Mouse (Mus musculus) spleen, postnatal 36 days (tissue): ENCODE measurements at regions not wholly inside any gene's neighbourhood (a gene's known extent, or its start where the extent isn't known, plus 50 kb on each side); places are given as distances from the start of the nearest gene placed in this dataset.
A peak's percentile ranks its signal among the peaks of the same experiment; 100 is the strongest.

Experiments used
- DNase-seq, 2 experiments: peaks; one replicate each; pipeline ENCODE4 v3.0.0; 2022; ENCODE audit warnings: low spot score in 2 of 2, mixed read lengths in 1 of 2

DNA sequence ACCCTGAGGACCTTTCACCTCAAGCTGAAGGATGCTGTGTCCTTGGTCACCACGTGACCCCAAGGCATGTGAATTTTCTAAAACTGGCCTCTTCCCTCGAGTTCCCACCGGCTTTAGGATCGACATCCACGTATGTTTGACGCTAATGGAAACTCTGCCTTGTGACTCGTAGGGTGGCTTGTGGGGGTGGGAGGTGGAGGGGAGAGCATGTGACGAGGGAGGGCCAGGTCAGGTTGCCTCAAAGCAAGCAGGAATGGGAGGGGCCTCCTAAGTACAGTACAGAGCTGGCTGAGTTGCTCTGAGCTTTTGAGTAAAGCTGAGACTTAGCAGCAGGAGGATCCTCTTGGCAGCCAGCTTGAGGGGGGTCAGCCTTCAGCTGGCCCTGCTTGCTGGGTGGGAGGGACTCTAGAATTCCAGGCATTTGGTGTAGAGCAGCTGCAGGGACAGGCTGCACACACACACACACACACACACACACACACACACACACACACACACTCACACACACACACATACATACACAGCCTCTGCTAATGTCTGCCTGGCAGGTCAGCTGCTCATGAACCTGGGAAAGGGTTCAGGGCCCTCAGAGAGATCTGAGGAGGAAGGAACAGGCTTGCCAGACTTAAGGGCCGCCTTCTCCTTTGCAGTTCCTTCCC lies 78.5 kb downstream of the Sik1 start:
- DNase-seq = no peak

DNA sequence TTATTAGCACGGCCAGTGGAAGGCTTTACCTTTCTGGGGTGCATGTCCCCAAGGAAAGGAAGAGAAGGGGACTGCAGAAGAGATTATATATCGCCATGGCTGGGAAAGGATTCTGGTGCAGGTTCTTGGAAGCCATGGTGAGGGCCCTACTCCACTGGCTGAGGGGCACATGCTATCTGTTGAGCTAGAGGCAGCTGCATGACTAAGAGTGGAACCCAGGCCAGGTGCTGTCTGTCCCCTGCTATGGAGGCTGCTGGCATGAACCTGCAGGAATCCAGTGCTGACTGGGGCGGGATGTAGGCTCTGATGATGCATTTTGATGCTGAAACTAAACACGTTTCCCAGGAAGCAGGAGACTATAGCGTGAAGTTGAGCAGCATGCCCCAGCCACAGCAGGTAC lies 77.9 kb downstream of the Sik1 start:
- no peak for DNase-seq

DNA sequence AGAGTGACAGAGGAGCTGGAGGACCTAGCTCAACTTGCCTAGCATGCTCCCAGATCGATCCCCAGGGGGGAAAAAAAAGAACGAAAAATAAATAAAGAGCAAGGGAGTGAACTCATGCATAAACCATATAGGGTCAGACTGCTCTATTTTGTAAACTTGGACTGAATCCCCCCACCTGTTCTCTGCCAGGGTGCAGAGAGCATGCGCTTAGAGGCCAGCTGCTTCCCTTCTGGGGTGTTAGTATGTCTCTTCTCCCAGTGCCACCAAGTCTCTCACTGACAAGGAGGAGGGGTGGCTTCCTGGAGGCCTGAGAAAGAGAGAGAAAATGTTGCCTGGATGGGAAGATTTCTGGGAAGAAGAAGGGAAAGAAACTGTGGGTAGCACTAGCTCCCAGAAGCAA lies 76.1 kb downstream of the Sik1 start:
- no peak for DNase-seq

DNA sequence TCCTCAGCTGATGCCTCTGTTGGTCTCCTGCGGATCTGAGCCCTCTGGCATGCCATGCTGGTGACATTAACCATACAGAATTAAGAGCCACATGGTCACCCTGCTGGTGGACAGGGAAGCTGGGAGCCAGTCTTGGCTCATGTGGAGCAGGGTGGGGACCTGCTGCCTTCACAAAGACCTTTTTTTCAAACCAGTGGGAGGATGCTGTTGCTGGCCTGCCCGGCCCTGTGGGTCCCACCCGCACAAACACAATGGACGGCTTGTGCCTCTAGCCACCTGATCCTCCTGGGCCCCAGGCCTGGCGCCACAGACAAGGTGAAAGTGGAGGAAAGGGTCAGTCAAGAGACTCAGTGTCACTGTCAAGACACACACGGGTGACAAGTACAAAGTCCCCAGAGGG lies 73.4 kb downstream of the Sik1 start:
- no peak for DNase-seq

DNA sequence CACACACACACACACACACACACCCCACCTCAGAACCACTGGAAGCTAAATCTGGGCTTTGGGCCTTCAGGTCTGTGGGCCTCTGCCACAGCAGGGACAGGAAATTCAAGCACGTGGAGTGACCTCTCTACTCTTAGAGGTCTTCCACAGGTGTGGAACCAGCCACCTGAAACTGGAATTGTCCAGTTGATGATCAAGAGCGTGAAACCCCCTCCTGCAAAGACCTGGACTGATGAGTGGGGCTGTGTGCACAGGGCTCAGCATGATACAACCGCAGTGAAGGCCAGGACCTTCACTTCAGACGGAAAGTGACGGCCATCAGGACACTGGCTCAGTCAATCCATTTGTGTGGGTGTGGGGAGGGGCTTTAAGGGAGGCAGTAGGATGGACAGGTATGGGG lies 72.5 kb downstream of the Sik1 start:
- no peak for DNase-seq

DNA sequence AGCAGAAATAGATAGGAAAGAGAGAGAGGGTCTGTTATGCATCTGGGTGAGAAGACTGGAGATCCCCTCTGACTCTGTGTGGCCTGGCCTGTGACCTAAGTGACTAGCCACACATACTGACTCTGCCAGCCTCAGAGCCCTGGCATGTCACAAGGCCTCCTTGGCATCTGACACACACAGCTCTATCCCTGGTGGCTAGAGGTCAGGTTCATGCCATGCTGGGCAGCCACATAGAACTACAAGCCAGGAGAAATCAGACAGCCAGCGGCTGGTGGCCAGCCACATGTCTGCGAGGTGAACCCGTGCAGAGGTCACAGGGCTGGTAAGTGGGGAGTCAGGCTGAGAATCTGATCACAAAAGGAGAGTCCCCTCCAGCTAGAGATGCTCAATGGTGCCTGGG lies 67.3 kb downstream of the Sik1 start:
- DNase-seq = no peak

DNA sequence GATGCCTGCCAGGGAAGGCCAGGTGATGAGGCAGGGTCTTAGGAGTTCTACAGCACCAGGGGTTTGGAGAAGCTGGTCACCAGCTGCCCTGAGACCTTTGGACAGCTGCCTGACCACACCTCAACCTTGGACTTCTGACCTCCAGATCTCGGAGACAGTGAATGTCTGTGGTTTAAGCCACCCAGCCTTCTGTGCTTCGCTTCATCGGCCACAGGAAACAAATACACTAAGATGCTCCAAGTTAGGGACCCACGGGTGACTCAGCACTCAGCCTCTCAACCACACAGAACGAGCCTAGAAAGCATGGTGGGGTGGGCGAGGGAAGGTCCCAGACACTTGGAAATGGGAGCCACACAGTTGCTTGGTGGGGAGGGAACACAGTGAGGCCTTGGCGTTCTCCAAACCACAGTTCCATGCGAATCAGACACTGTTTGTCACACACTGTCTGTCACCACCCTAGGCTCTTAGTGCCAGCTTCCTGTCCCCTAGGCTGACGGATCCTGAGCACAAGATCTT lies 66.5 kb downstream of the Sik1 start:
- no peak for DNase-seq

DNA sequence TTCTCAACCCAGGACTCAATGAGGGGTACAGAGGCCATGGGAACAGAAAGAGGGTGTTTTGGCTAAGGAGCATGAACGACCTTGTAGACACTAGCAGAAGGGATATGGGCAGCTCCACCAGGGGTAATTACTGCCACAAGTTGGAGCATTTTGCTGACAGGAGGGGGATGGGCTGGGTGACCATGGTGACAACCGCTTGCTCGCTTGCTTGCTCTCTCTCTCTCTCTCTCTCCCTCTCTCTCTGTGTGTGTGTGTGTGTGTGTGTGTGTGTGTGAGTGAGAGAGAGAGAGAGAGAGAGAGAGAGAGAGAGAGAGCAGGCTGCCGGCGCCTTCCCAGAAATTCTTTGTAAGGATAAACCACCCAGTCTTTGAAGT lies 65.7 kb downstream of the Sik1 start:
- DNase-seq = no peak

DNA sequence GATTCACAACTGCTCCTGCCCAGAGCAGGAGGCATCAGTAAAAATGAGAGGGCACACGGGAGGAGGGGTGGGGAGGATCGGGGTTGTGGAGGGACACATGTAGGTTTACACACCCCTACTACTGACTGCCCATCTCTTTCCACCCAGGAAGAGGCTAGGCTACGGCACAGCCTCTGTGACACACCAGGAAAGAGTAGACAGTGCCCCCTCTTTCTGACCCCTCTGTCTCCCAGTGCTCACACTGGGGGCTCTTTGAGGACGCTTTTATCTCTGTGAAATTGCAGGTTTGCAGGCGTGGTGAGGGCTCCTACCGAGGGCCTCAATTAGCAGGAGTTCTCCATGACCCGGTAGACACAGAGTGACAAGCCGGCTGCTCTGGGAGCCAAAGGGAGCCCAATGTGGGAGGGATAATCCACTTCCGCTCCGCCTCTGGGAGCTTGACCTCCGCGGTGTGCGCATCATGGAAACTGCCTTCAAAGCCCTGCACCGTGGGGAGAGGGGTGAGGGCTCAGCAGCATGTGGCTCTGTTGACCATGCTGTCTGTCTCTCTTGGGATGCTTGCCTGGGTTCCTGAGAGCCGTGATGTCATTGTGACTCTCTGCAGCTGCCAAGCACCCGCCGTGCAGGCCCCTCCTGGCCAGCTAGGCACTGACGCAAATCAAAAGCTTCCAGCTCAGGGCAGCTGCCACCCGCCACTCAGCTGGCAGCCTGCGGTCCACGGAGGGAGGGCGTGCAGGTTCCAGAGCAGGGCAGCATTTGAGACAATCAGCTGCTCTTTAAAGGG lies 65.1 kb downstream of the Sik1 start:
- DNase-seq = peak; percentile 63 to 72

DNA sequence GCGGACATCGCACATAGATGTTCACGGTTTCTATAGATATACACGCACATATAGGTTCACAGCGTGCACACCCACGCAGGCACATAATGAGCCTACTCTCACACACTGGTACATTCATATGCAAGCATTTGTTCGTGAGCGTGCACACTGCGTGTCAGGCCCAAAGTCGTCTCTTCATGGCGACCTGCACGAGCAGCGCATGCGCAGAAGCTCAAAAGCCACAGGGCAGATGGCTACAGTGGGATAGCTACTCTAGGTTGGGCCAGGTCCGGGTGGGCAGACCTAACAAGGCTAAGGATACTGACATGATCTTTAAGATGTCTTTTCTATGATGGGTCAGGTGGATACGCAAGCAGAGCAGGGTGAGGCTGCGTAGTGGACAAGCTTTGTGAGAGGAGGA lies 63.9 kb downstream of the Sik1 start:
- no peak for DNase-seq

DNA sequence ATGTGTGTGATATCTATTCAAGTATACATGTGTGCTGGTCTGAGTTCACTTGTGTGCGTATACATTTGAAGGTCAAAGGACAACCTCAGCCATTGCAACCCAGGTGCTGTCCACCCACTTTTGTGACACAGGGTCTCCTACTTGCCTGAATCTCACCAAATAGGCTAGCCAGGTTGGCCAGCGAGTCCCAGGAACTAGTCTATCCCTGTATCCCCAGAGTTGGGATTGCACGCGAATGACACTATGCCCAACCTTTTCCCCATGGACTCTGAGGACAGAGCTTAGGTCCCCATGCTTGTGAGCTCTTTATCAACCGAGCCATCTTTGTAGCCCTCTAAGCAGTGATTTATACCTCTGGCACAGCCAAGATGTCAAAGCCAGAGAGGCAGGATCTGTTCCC lies 62.6 kb downstream of the Sik1 start:
- no peak for DNase-seq

DNA sequence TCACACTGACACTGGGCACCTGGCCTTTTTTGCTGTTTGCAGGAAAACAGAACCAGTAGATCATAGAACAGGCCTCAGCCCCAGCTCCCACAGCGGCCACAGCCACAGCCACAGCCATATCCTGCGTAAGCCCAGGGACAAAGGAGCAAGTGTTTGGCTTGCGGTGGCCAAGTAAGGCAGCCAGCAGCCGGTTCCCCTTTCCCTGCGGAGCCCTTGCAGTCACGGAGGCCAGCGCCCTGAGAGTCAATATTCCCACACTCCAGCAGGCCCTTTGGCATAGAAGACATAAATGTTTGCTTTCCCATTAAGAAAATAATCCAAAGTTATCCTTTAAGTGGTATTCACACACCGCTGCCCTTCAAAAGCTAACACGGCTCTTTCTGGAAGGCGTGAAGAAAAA lies 62.1 kb downstream of the Sik1 start:
- DNase-seq = no peak

DNA sequence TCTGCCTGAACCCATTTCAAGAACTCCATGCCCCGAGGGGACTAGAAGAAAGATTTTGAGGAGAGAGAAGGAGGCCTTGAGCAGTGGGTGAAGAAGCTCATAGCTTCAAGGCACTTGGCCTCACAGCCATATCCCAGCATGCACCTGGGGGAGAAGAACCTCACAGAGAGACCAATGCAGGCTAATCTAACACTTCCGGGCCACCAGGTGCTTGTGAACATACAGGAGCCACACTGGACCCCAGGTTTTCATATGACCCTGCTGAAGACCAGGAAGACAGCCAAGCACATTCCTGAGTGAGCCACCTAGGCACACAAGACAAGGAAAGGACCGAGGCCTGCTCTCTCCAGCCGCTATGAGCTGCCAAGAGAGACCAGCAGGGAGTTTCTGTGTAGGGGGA lies 61.6 kb downstream of the Sik1 start:
- no peak for DNase-seq
